Mouse (Mus musculus) spleen, postnatal 14 days (tissue): ENCODE results near the gene Hip1.
"Not testable (repeated sequence)": the region's sequence is repeated elsewhere in the genome, so short reads cannot be mapped to it uniquely, and the experiment has no call there.

Experiments used
- DNase-seq, 2 experiments: peaks; one replicate each; pipeline ENCODE4 v3.0.0; 2021 to 2022; ENCODE audit warnings: low spot score in 2 of 2

The Hip1 gene

DNA sequence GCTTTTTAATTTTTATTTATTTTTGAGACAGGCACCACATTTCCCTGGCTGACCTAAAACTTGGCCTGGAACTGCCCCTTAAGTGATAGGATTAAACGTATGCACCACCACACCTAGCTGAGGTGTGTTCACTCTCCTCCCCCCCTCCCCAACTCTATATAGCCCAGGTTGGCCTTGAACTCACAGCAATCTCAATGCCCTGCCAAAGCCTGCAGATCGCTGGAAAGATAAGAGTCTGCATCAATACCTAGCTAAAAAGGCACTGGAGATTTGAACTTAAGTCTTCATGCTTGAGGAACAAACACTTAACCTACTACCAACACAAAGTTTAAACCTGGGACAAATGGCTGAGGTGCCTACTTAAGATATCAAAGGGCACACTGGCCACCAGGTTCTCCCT lies 52.8 kb downstream of the Hip1 start:
- DNase-seq = no peak

DNA sequence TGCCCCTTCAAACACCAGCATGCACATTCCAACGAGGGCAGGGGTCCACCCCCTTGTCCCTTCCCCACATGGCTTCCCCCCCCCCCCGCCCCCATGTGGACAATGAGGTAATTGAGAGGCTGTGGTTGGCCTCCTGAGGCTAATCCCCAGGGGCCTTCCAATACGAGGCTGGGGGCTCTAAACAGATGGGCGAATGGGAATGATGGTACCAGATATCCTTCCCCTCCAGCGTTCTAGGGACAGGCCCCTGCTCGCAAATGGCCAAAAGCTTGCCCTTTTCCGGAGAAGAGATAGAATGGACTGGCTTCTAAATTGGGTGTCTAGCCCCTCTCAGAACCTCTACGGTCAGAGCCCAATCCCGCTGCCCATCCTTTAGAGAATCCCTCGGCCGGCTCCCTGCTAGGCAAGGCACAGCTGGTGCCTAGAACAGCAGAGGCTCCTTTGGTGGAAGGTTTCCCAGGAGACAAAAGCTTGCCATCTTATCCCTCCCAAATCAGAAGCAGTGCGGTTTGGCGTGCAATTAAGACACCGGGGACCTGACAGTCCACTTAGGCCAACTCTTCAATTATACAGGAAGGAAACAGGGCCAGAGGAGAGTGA lies 55.1 kb downstream of the Hip1 start:
- no peak for DNase-seq

DNA sequence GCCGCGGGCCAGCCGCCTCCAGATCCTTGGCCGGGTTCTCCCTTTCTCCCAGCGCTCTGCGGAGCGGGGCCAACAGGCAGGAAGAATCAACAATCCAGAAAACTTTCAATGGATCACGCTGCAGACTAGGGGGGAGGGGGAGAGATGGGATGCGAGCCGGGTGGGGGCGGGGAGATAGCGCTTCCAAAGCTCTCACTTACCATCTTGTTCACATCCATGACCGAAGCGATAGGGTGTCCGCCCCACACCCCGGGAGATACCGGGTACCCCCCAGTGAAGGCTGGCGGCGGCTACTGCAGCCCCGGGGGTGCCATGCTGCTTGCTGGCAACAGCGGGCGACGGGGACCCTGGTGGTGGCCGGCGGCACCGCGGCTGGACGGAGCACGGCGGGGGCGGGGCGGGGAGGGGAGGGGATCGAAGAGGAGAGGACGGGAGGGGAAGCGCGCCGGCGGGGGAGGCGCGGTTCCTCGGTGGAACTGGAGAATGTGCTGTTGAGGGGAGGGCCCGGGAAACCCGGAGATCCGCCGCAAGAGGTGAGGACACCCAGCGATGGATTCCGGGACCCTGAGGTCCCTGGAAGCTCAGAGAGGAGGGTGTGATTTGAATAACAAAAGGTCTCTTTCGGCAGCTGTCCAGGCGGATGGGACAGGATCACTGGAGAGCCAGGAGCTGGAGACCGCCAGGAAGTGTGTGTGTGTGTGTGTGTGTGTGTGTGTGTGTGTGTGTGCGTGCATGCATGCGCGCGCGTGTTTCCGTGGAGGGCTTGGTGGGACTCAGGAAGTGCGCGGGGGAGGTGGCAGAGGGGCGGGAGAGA lies 55.8 kb downstream of the Hip1 start:
- DNase-seq = peak; percentile 38 to 59

DNA sequence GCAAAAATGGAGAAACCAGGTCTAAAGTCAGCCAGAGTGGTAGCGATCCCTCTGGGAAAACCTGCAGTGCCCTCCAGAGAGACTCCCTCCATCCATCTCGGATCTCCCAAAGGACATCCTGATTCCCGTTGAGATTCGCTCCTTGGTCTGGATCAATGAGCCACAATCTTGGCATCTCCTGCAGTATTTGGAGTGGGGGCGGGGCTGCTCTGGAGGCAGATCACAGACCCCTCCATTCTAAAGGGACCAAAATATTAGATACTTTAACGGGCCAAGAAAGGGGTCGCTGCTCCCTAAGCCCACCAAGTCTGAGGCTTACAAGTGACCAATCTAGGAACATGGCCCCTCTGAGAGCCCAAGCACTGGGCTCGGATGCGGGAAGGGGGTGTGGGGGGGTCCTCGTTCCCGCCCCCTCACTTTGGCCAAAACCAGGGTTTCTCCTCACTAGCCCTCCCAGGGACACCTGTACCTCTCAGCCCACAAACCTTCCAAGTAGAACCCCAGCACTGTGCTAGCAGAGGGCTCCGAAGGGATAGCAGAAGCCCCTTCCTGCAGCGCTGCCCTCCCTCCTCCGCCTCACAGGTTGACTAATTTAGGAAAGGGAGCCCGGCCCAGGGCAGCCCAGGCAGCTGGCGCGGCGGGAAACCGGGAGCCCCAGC lies 56.6 kb downstream of the Hip1 start:
- DNase-seq = no peak

DNA sequence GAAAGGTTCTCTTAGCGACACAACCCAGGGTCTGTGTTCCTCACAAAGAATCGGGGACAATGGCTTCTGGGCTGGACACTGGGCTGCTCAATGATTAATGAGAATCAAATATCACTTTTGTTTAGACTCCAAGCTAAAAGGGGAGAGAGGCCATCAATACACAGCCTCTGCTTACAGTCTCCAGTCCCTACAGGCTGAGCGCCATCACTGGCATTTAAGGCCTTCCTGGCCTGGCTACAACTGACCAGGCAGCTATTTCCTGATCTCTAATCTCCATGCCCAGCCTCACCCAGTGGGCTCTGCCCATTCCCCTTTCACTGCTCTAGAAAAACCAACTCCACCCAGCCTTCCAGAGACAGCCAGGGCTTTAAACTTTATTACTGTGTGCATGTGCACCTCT lies 59.6 kb downstream of the Hip1 start:
- DNase-seq = no peak

DNA sequence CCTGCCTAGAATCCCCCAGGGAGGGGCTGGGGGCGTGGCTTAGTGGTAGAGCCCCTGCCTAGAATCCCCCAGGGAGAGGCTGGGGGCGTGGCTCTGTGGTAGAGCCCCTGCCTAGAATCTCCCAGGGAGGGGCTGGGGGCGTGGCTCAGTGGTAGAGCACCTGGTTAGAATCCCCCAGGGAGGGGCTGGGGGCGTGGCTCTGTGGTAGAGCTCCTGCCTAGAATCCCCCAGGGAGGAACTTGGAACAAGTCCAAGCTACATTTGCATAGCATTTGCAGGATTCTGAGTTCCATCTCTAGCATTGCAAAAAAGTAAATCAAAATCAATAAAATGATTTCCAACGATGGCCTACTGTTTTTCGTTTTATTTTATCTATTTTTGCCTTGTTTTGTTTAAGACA lies 61.1 kb downstream of the Hip1 start:
- not testable (repeated sequence) for DNase-seq

DNA sequence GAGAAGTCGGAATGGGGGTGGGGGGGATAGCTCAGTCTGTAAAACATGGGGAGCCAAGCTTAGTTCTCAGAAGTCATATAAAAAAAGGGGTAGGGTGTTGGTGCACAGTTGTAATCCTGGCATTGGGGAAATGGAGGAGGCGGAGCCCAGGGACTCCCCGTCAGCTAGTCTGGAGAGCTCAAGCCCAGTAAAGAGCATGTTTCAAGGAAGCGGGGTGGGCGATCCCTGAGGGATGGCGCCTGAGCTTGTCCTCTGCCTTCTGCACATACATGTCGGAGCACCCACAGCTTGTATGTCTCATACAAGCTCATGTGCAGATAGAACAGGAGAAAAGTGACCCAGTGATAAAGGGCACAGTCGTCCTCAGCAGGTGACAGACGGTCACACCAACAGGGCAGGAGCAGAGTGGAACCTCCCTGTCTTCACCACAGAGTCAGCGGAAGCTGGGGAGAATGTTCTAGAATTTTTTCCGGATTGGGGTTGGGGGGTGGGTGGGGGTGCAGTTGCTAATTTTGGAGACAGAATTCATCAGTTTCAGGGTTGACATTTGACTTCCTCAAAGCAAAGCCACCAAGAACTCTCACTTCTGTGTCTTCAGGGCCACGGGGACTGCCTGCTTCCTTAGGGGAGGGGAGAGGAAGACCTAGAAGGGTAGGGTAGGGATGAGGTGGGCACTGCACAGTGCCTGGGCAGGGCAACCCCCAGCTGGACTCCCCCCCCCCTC lies 65.9 kb downstream of the Hip1 start:
- no peak for DNase-seq

DNA sequence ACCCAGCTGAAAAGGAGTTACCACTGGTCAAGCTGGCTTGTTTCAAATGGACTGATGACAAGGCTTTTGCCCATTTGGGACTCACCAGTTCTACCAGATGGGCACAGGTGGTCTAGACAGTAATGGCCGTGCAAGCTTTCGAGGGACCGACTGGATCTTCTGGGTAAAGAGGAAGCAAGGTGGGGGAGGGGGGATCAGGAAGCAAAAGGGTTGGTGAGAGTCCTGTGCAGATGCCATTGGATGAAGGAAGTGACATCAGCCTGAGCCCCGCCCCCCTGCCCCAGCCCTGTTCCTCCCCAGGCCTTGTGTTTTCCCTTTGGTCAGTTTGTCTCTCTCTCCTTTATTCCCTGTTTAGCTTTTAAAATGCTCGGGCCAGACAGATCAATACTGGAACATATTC lies 68.7 kb downstream of the Hip1 start:
- no peak for DNase-seq

DNA sequence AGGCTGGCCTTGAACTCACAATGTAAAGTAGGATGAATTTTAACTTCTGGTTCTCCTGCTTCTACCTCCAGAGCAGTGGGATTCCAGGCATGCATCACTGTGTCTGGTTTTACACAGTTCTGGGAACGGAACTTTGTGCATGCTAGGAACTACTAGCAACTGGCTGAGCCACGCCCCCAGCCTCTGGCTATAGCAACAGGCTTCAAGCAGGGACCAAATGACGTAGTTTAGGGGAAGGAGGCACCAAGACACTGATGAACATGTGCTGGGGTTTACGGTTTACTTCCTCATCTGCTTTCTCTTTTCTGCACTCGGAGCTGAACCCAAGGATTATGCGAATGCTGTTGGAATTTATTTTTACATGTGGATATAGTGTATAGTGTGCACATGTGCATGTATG lies 72.5 kb downstream of the Hip1 start:
- no peak for DNase-seq

DNA sequence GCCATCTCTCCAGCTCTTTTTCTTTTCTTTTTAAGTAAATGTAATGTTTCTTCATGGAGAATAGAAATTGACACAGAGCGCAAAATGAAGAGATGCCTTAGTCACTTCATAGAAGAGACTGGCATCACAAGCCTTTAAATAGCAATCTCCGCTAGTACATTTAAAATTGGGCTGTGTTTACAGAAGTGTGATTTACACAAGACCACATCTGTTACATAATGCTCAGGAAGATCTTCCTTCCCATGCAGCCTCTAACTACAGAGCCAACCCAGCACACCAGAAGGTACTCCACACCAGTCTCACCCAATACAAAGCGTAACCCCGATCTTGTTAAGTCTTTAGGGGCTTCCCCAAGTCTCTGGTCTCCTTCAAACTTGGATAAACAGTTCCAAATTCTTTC lies 73.2 kb downstream of the Hip1 start:
- DNase-seq = no peak

DNA sequence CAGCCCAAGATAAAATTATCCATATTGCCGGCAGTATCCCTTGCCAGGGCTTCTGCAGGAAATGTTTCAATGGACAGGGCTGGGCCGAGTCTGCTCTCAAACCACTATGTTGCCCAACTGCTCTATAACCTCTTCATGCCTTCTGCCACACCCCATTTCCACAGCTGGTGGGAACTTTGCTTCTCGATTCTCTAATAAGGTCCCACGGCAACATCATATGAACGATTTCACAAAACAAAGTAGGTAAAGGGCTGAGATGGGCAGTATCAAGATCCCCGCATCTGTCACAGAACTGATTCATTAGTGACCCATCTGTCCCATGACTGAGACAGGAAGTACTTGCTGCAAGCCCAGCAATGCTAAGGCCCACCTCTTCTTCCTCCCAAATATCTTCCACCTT lies 76.6 kb downstream of the Hip1 start:
- DNase-seq = no peak

DNA sequence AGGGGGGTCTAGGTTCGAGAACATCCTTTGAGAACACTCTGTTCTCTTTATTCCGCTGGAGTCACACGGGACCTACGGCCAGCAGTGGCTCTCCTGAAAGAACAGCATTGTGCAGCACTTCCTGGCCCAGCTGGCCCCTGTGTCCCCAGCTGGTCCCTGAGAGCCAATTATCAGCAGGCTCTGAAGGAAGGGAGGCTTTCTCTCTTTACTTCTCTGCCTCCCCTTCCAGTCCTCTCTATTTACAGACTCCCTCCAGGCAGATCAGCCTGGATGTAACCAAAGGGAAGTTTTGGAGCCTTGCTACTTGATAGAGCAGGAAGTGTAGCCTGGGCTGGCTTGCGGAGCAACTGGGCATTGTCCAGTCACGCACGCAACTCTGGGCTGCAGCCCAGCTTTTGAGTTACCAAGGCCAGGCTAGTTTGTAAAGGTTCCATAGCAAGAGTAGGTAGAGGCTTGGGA lies 79.1 kb downstream of the Hip1 start:
- no peak for DNase-seq

DNA sequence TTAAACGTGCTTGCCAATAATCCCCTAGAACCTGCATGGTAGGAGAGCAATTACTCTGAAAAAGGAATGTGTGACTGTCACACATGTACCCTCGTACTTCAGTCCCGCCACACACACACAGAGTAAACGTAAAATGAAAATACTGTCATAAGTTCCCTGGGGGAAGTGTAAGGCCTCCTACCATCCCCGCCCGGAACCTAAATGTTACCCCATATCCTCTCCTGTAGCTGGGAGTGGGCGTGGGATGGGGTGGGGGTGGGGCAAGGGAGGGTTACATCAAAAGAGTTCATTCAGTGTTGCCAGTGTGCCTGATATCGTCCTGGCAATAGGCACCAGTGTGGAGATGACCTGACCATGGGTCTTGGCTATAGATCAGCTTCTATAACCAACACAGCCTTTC lies 81.5 kb downstream of the Hip1 start:
- DNase-seq = no peak

DNA sequence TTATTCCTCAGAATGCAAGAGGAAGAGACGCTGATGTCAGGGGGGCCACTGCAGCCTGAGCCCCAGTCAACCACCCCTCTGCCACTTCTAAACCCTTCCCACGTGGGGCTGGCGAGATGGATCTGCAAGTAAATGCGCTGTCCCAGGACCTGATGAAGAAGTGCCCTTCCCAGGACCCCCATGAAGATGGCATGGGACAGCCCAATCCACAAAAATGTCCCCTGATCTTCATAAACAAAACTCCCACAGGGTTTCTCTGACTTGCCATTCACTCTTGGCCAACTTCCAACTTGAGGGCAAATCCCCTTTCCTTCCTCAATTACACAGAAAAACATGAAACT lies 84.1 kb downstream of the Hip1 start:
- DNase-seq = no peak

DNA sequence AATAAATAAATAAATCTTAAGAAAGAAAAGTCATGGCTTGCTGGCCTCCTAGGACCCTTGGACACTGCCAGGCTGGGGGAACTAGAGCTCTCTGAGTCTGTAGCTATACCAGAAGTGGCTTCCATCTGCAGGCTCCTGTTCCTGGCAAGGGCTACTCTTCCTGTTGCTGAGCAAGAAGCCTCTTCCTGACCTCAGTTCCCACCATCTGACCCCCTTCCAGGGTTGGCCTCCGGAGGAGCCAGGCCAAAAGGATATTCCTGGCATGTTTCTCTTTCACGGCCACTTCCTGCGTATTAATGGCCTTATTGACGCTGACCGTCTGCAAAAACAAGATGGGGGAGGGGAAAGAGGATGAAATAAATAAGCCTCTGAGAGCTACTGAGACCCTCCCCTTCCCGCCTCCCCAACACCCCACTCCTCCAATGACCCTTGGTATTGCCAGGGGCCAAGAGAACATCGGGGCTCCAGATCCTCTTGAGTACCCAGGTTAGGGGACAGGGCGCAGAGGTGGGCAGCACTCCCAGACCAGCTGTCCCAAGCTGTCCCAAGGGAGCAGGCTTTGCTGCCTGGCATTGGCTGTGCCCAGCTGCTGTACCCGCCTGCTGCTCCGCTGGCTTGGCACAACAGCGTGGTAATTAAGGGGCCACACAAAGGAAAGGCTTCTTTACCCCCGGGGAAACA lies 84.6 kb downstream of the Hip1 start:
- no peak for DNase-seq

DNA sequence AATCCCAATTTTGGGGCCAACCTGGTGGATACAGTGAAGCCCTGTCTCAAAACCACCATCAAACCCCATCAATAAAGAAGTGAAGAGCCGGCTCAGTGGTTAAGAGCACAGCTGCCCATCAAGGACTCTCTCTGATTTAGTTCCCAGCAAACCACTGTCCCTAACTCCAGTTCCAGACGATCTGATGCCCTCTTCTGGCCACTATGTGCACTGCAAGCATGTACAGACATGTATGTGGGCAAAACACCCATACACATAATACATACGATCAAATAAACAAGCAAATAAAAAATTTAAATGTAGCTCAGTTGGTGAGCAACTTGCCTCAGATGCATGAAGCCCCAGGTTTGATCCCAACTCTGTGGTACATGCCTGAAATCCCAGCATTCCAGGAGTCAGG lies 85.4 kb downstream of the Hip1 start:
- DNase-seq = peak in 1 of 2 experiments; percentile 19

DNA sequence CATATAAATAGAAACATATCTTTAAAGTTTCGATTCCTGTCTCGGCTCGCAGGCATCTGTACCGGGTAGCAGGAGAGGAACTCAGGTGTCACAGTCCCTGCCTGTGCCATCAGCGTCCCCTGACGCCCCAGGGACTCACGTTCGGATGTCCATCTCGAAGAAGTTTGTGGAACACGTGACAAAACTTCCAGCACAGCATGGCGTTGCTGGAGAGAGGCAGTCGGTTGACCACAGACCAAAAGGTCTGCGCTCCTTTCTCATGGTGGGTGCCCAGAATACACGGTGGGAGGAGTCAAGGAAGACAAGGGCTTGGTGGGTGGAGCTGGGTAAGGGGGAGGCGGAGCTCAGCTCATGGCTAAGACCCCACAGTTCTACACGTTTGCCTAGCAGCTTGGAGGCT lies 87.0 kb downstream of the Hip1 start:
- no peak for DNase-seq

DNA sequence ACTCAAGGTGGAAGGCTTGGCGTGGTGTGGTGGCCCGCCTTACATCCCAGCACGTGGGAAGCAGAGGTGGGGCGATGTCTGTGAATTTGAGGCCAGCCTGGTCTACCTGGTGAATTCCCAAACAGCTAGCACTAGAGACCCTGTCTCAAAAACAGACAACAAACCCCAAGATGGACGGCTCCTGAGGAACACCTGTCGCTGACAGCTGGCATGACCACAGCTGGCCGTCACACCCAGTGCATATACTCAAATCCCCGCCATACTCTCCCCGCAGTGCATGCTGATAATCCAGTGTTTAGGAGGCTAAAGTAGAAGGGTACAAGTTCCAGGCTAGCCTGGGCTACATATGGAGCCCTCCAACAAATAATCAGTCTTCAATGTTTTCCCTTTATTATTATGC lies 88.4 kb downstream of the Hip1 start:
- no peak for DNase-seq

DNA sequence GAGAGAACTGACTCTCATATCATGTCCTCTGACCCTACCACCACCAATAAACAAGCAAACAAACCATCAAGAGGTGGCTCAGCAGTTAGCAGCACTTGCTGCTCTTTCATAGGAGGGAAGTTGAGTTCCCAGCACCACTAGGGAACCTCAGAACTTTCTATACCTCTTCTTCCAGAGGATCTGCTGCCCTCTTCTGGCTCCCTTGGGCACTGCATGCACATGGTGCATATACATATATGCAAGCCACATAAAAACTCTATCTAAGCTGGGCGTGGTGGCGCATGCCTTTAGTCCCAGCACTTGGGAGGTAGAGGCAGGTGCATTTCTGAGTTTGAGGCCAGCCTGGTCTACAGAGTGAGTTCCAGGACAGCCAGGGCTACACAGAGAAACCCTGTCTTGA lies 90.7 kb downstream of the Hip1 start:
- no peak for DNase-seq

DNA sequence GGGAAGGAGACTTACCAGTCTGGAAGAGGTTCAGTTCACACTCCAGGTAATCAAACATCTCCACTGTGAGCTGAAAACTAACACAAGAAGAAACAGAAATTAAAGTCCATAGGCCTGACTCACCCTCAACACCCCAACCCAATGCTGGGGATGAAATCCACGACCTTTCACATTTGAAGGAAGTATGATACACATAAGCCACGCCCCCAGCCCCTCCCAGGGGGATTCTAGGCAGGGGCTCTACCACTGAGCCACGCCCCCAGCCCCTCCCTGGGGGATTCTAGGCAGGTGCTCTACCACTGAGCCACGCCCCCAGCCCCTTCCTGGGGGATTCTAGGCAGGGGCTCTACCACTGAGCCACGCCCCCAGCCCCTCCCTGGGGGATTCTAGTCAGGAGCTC lies 93.4 kb downstream of the Hip1 start:
- DNase-seq = not testable (repeated sequence)

DNA sequence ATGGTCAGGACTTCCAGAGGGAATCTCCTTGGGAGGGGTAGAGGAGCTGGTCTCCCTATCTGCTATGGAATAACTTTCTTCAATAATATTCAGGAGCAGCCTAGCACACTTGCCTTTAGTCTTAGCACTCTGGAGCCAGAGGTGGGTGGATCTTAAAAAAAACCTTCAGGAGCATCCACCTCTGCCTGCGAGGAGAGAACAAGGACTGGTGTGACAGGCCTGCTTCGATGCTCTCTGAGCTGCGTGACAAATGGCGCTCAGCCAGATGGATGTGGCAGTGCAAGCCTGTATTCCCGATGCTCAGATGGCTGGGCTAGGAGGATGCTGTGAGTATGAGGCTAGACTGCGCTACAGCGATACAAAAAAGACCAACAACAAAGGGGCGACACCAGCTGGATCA lies 93.8 kb downstream of the Hip1 start:
- DNase-seq = no peak

DNA sequence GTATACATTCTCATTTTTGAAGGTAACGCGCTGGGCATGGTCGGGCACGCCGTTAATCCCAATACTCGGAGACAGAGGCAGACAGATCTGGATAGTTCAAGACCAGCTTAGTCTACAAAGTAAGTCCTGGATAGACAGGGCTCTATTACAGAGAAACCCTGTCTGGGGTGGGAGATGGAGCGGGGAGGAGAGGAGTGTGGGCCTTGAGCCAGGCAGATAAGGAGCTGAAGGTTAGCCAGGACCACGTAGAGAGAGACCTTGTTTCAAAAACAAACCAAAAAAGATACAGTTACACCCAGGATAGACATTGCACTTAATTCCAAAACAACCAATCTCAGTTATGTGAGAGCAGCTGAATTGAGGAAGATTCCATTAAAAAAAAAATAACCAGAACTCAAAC lies 99.2 kb downstream of the Hip1 start:
- DNase-seq = no peak
